Mouse (Mus musculus) embryonic facial prominence, embryonic 11.5 days (tissue): ENCODE measurements around the gene 2310061I04Rik. TPM values are rescaled to one million over a fixed set of nuclear protein-coding genes. Genes with fewer than 3 reads are reported as not detected.
"Not testable (repeated sequence)": the region's sequence is repeated elsewhere in the genome, so short reads cannot be mapped to it uniquely, and the experiment has no call there.

ENCODE experiments used
- ATAC-seq: fragments of 200-750 bp; cut with Nextera tagmentation; replicated peaks from 2 replicates; pipeline ENCODE4 v1.8.0; 2017; ENCODE audit warnings: low read depth; ENCODE audit not compliant: insufficient number of reproducible peaks, low FRiP score, low TSS enrichment
- DNase-seq: peaks from one replicate; pipeline ENCODE4 v3.0.0-alpha.2; 2015; ENCODE audit warnings: low spot score
- H3K27ac ChIP-seq: fragments of 300-500 bp; sonication (generic); replicated peaks from 2 replicates; pipeline ENCODE4 v1.5.1; 2014; ENCODE audit warnings: mild to moderate bottlenecking, low read depth, low read length, control low read depth
- H3K27me3 ChIP-seq: fragments of 300-500 bp; sonication (generic); 2 replicates; pipeline ENCODE4 v1.6.1; 2014; ENCODE audit warnings: mild to moderate bottlenecking, low read length, moderate library complexity, mixed read lengths; ENCODE audit not compliant: control insufficient read depth, insufficient read depth
- H3K36me3 ChIP-seq: fragments of 300-500 bp; sonication (generic); replicated peaks from 2 replicates; pipeline ENCODE4 v1.6.1; 2014; ENCODE audit warnings: low read depth, mild to moderate bottlenecking, low read length, moderate library complexity, mixed read lengths; ENCODE audit not compliant: control insufficient read depth, insufficient read depth
- H3K4me1 ChIP-seq: fragments of 300-500 bp; sonication (generic); 2 replicates; pipeline ENCODE4 v1.6.1; 2014; ENCODE audit warnings: low read length, mixed read lengths; ENCODE audit not compliant: control insufficient read depth, insufficient read depth
- H3K4me2 ChIP-seq: fragments of 300-500 bp; sonication (generic); 2 replicates; pipeline ENCODE4 v1.6.1; 2014; ENCODE audit warnings: low read depth, mild to moderate bottlenecking, control low read depth, low read length, moderate library complexity
- H3K4me3 ChIP-seq: fragments of 300-500 bp; sonication (generic); 2 replicates; pipeline ENCODE4 v1.5.1; 2014; ENCODE audit warnings: low read depth, low read length, control low read depth
- H3K9ac ChIP-seq: fragments of 300-500 bp; sonication (generic); replicated peaks from 2 replicates; pipeline ENCODE4 v1.6.1; 2014; ENCODE audit warnings: mild to moderate bottlenecking, control low read depth, low read length
- H3K9me3 ChIP-seq: fragments of 300-500 bp; sonication (generic); replicated peaks from 2 replicates; pipeline ENCODE4 v1.6.1; 2016; ENCODE audit warnings: mild to moderate bottlenecking, low read length, inconsistent platforms, mixed read lengths; ENCODE audit not compliant: control insufficient read depth
- WGBS: fragments of 180-500 bp; shearing (Covaris S2); extraction: QIAGEN DNeasy Blood & Tissue Kit; methylation state at CpG from one replicate; pipeline ENCODE4 v1.1.7; 2014; 5-methylcytosine and 5-hydroxymethylcytosine counted together
- polyA plus RNA-seq: library from polyadenylated mRNA; unstranded; fragments of >200 nt; fragmentation: Nextera tagmentation; extraction: Ambion mirVana; gene quantifications from 2 replicates; pipeline ENCODE4 v1.2.1, GENCODE M21; 2014

The 2310061I04Rik gene
- 21.2 and 25.6 TPM in 2 replicates for polyA plus RNA-seq

DNA sequence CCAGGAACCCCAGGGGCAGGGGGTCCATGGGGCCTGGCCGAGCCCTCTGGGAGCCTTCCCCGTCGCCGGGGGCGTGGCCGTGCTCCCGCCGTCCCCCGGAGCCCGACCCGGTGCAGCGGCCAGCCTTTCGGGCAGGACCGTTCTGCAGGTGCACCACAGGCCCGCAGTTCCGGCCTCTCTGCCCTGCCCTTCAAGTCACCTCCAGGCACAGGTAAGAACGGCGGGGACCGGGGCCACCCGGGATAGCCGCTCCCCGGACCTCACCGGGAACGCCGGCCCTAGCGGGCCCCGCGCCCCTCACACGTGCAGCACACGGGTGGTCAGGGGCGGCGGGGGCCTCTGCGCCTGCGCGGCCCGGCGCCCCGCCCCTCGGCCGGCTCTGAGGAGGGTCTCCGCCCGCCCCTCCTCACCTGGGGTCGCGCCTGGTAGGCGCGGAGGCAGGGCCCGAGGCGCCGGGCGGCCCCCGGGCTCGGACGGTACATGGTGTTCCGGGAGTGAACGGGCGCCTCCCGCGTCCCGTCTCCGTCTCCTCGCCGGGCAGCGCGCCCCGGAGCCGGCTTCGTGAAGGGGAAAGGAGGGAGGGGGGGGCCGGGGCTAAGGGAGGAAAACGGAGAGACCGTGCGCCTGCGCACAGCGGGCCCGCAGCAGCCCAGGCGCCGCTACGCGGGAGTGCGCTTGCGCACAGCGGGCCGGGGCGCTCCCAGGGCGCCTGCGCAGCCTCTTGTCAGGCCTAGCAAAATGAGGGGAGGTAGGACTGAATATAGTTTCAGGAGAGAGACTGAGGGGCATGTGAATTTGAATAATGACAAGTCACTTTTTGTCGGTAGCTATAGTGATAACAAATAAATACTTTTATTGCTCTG is at the start of gene 2310061I04Rik:
Gene 2310061I04Rik, minus strand, starts transcription at position 651 of the 863 bp plus-strand sequence.
- ATAC-seq, result peak; percentile 91
- WGBS, result under 1% methylated on average over 76 of the region's 86 CpGs
- Histone ChIP-seq H3K4me2 (peak within 1 kb of the TSS; percentile 94), H3K36me3 (peaks cover 7% of the 10 kb centered on the region), H3K9ac (peak within 1 kb of the TSS; percentile 74), H3K27ac (peak within 1 kb of the TSS; percentile 61; the same call in 1 of the 2 replicates), H3K4me1 (no peaks in the 10 kb centered on the region; the same call in 1 of the 2 replicates), H3K9me3 (no peaks in the 10 kb centered on the region), H3K4me3 (peak within 1 kb of the TSS; percentile 70), H3K27me3 (no peaks in the 10 kb centered on the region)
- peak; percentile 94 for DNase-seq

DNA sequence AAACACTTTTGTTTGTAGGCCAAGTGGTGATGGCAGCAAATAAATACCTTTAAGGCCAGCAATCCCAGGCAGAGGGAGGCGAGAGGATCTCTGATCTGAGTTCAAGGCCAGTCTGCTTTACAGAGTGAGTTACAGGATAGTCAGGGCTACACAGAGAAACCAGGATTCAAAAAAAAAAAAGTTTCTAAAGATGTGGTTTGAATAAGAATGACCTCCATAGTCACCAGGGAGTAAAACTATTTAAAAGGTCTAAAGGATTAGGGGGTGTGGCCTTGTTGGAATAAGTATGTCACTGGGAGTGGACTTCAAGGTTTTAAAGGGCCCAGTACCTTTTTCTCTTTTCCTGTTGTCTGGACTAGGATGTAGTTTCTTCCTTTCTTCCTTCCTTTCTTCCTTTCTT is 42.7 kb upstream of the 2310061I04Rik start:
- Histone ChIP-seq H3K4me2 (no peak overlapping the region), H3K9me3 (no peaks in the 10 kb centered on the region), H3K36me3 (no peaks in the 10 kb centered on the region), H3K9ac (no peak overlapping the region), H3K27me3 (no peaks in the 10 kb centered on the region), H3K4me3 (no peak overlapping the region), H3K4me1 (no peaks in the 10 kb centered on the region), H3K27ac (no peak overlapping the region)
- 71% methylated on average over 1 of the region's 1 CpGs for WGBS
- ATAC-seq (no peak), DNase-seq (no peak)

DNA sequence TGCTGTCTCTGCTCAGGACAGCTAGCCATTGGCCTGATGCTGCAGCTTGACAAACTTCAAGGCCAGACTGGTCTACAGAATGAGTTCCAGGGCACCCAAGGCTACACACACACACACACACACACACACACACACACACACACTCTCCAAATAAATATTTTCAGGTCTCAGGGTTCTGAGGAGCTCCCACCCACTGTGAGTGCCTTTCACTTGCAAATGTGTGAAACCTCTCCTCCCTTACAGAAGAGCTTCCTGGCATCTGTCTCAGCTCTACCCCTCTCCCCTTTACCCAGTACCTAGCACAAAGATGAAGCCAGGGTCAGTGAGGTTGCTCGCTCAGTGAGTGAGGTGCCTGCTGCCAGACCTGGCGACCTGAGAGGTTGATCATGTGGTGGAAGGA is 41.9 kb upstream of the 2310061I04Rik start:
- DNase-seq (no peak), ATAC-seq (no peak)
- no peaks in the 10 kb centered on the region for H3K9me3 ChIP-seq
- H3K9ac ChIP-seq, result no peak overlapping the region
- H3K27me3 ChIP-seq, result no peaks in the 10 kb centered on the region
- H3K4me1 ChIP-seq, result no peaks in the 10 kb centered on the region
- H3K4me2 ChIP-seq, result no peak overlapping the region
- WGBS, result 47% methylated on average over 2 of the region's 2 CpGs
- H3K36me3 ChIP-seq, result no peaks in the 10 kb centered on the region
- H3K27ac ChIP-seq, result no peak overlapping the region
- H3K4me3 ChIP-seq, result no peak overlapping the region

DNA sequence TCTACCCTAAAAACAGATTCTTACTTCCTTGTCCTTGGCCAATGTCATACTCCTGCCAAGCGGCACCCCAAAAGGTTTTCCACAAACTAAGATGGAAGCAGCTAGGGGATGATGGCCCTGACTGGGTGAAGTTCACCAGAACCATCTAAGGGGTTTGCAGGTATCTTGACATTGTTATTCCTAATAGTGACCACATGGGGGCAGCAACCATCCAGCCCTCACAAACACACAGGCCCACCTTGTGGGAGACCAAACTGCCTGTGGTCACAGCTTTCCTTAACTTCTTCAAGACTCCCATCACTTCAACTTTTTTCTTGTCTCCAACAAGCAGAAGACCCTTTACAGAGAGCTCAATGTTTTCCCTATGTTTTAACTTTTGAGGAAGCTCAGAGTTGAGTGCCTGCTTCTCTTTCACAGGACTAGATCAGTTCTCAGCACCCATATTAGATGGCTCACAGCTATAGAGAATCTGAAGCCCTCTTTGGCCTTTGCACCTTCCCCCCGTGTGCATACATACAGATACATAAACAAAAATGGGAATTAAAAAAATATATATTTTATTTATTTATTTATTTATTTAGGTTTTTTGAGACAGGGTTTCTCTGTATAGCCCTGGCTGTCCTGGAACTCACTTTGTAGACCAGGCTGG is 40.6 kb upstream of the 2310061I04Rik start:
- H3K27me3 ChIP-seq, result no peaks in the 10 kb centered on the region
- WGBS, result 46% methylated on average over 2 of the region's 2 CpGs
- no peaks in the 10 kb centered on the region for H3K4me1 ChIP-seq
- ATAC-seq (peak; percentile 75; the same call in 1 of the 2 replicates), DNase-seq (peak; percentile 75)
- no peak overlapping the region for H3K9ac ChIP-seq
- no peak overlapping the region for H3K4me2 ChIP-seq
- H3K9me3 ChIP-seq, result no peaks in the 10 kb centered on the region
- H3K36me3 ChIP-seq, result no peaks in the 10 kb centered on the region
- no peak overlapping the region for H3K27ac ChIP-seq
- H3K4me3 ChIP-seq, result no peak overlapping the region

DNA sequence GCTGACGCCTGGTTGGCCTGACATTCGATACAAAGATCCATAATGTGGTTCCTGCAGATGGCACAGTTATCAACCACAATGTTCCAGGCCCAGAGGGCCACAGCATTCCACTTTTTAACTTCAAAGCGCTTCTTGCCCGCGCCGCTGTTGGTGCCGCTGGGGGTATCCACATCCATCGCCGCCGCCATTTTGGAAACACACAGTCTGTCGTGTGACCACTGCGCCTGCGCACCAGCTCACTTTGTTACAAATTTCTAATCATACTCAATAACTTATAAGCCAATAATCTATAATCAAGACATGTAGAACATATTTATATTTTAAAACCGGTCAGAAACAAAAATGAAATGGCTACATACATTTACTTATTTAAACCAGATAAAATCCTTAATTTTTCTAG is 38.5 kb upstream of the 2310061I04Rik start:
- H3K27ac ChIP-seq, DNase-seq, H3K9ac ChIP-seq, H3K9me3 ChIP-seq, ATAC-seq, H3K4me3 ChIP-seq, H3K27me3 ChIP-seq, H3K36me3 ChIP-seq, H3K4me1 ChIP-seq, H3K4me2 ChIP-seq: not testable (repeated sequence)
- 91% methylated on average over 14 of the region's 14 CpGs for WGBS

DNA sequence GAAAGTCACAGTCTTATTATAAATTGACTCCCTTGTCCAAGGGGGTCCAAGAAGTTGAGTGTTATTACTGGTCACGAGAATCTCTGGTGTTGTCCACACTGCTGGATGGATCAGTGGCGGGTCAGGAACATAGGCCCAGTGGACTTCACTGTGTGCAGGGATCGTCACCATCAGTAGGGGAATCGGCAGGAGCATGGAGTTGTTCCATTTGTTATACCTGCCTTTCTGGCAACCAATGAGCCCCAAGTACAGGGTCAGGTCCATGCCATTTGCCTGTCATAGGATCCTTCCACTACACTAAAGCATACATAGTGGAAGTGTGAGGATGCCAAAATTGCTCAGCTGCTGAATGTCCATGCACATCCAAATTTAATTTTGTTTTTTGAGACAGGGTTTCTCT is 35.4 kb upstream of the 2310061I04Rik start:
- ATAC-seq, result no peak
- DNase-seq, result no peak
- Histone ChIP-seq H3K27ac (no peak overlapping the region), H3K9ac (no peak overlapping the region), H3K27me3 (no peaks in the 10 kb centered on the region), H3K36me3 (peaks cover 19% of the 10 kb centered on the region), H3K9me3 (no peaks in the 10 kb centered on the region), H3K4me3 (no peak overlapping the region), H3K4me1 (no peaks in the 10 kb centered on the region), H3K4me2 (no peak overlapping the region)
- 82% methylated on average over 4 of the region's 4 CpGs for WGBS

DNA sequence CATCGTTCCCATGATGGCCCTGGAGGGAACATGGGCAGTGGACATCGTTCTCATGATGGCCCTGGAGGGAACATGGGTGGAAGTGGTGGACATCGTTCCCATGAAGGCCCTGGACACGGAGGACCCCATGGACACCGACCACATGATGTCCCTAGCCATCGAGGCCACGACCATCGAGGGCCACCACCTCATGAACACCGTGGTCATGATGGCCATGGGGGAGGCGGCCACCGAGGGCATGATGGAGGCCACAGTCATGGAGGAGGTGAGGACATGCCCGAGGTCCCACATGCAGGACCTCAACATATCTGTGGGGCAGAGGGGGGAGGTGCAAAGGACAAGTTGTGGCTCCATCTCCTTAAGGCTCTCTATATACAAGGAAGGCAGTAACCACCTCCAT is 33.4 kb upstream of the 2310061I04Rik start:
- peaks cover 23% of the 10 kb centered on the region for H3K36me3 ChIP-seq
- no peak for DNase-seq
- no peaks in the 10 kb centered on the region for H3K4me1 ChIP-seq
- WGBS, result 96% methylated on average over 12 of the region's 12 CpGs
- no peak overlapping the region for H3K4me3 ChIP-seq
- no peak overlapping the region for H3K4me2 ChIP-seq
- no peak overlapping the region for H3K9ac ChIP-seq
- H3K27me3 ChIP-seq, result no peaks in the 10 kb centered on the region
- no peak for ATAC-seq
- no peak overlapping the region for H3K27ac ChIP-seq
- no peaks in the 10 kb centered on the region for H3K9me3 ChIP-seq

DNA sequence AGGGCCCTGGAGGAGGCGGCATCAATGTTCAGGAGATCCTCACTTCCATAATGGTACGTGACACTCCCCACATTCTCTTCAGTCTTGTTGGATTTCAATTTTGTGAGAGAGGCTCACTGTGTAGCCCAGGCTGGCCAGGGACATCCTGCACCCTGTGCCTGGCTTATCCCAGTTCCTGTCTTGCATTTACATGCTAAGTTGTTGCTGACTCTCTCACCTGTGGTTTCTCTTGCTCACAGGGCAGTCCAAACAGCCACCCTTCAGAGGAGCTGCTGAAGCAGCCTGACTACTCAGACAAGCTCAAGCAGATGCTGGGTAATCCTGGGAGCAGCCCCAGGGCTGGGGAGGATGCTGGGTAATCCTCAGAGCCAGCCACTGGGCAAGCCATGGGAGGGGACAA is 32.3 kb upstream of the 2310061I04Rik start:
- 91% methylated on average over 2 of the region's 2 CpGs for WGBS
- no peaks in the 10 kb centered on the region for H3K9me3 ChIP-seq
- H3K4me2 ChIP-seq, result no peak overlapping the region
- H3K27me3 ChIP-seq, result no peaks in the 10 kb centered on the region
- ATAC-seq (no peak), DNase-seq (no peak)
- no peak overlapping the region for H3K27ac ChIP-seq
- peaks cover 26% of the 10 kb centered on the region for H3K36me3 ChIP-seq
- H3K9ac ChIP-seq, result no peak overlapping the region
- no peaks in the 10 kb centered on the region for H3K4me1 ChIP-seq
- no peak overlapping the region for H3K4me3 ChIP-seq
